Mouse (Mus musculus) liver, adult 2 months (tissue): ENCODE measurements around the gene Usf1. TPM values are rescaled to one million over a fixed set of nuclear protein-coding genes. Genes with fewer than 3 reads are reported as not detected.
A peak's percentile ranks its signal among the peaks of the same experiment; 100 is the strongest.

Source experiments
- DNase-seq: peaks from one replicate; pipeline ENCODE4 v3.0.0-alpha.2; 2011; ENCODE audit warnings: low read depth, low spot score; ENCODE audit errors: extremely low read depth
- H3K27ac ChIP-seq: fragments of 200-500 bp; replicated peaks from 2 replicates; pipeline ENCODE4 v1.5.1; 2012; ENCODE audit warnings: low read depth, mild to moderate bottlenecking, control low read depth, inconsistent platforms, low read length; ENCODE audit not compliant: insufficient read depth
- H3K27me3 ChIP-seq: fragments of 200-500 bp; 2 replicates; pipeline ENCODE4 v1.6.1; 2012; ENCODE audit warnings: mild to moderate bottlenecking, moderate library complexity, low read length, inconsistent platforms; ENCODE audit not compliant: control insufficient read depth, insufficient read depth
- H3K36me3 ChIP-seq: fragments of 200-500 bp; 2 replicates; pipeline ENCODE4 v1.6.1; 2012; ENCODE audit warnings: low read length, inconsistent platforms; ENCODE audit not compliant: control insufficient read depth, insufficient read depth
- H3K4me1 ChIP-seq: fragments of 200-500 bp; 2 replicates; pipeline ENCODE4 v1.6.1; 2011; ENCODE audit warnings: low read length; ENCODE audit not compliant: control insufficient read depth, insufficient read depth
- H3K4me3 ChIP-seq: fragments of 200-500 bp; 2 replicates; pipeline ENCODE4 v1.5.1; 2011; ENCODE audit warnings: low read depth, mild to moderate bottlenecking, control low read depth, low read length, moderate library complexity; ENCODE audit not compliant: insufficient read depth
- H3K79me2 ChIP-seq: fragments of 200-500 bp; 2 replicates; pipeline ENCODE4 v1.6.1; 2012; ENCODE audit warnings: inconsistent platforms, mild to moderate bottlenecking, low read length, moderate library complexity; ENCODE audit not compliant: control insufficient read depth, insufficient read depth
- H3K9ac ChIP-seq: fragments of 200-500 bp; 2 replicates; pipeline ENCODE4 v1.6.1; 2012; ENCODE audit warnings: low read depth, mild to moderate bottlenecking, control low read depth, inconsistent platforms, low read length
- CTCF ChIP-seq: fragments of 200-500 bp; IDR thresholded peaks from 2 replicates; pipeline ENCODE4 v1.5.1; 2011; ENCODE audit warnings: low read depth, low read length, control low read depth
- POLR2A ChIP-seq: fragments of 200-500 bp; IDR thresholded peaks from 2 replicates; pipeline ENCODE4 v1.6.1; 2011; ENCODE audit warnings: low read length, control low read depth; ENCODE audit not compliant: insufficient read depth; ENCODE audit errors: extremely low read depth
- WGBS: fragments of 180-500 bp; shearing (Covaris S2); methylation state at CpG from one replicate; pipeline ENCODE4 v1.1.7; 2018; 5-methylcytosine and 5-hydroxymethylcytosine counted together
- polyA plus RNA-seq: library from polyadenylated mRNA; depleted of rRNA; stranded (reverse); fragments of >200 nt; gene quantifications from 2 replicates; pipeline ENCODE4 v1.2.3, GENCODE M21; 2012
- total RNA-seq: library from RNA; depleted of rRNA; stranded (reverse); fragments of >200 nt; gene quantifications from 2 replicates; pipeline ENCODE4 v1.2.3, GENCODE M21; 2014

Gene Usf1
- total and polyA plus RNA-seq, 2 experiments, result 27.2 to 39.4 TPM

DNA sequence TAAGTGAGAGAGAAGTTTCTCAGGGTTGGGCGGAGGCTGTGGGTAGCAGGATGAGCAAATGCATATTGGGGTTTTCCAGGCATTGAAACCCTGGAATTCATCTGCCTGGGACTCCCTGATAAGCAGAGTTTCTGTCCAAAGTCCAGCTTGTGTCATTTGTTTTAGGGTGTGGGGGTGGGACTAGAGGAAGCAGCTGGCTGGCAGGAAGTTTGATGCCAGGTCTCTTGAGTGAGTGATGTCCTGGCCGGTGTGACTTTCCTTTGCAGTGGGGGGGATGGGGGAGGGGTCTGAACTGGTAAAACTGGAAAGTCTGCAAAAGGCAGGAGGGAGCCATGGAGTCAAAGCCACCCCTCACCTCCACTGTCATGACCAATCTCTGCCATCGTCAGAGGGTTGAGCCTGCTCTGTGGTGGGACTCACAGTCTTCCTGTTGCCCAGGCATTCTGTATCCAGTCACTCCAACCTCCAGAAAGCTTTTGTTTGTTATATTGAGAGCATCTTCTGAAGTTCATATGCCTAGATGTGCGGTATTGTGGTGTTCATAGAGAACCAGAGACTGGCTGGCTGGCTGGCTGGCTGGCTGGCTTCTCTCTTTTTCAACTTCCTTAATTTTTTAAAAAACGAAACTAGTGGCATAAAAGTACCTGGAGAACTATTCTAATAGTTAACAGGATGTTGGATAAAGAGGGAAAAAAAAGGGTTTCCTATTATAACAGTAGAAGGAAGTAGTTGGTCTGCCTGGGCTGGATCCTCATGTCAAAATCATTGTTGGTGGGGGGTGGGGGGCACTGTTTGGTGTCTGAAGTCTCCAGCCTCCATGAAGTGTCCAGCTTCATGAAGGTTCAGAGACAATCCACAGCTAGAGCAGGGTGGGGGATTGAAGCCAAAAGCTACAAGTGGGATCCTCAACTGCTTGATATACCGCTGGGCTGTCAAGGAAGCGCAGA is 30.6 kb downstream of the Usf1 start:
- peaks cover 30% of the 10 kb centered on the region for H3K4me1 ChIP-seq
- no peak overlapping the region for H3K4me3 ChIP-seq
- WGBS, result 26% methylated on average over 7 of the region's 7 CpGs
- peak overlapping the region; percentile 54; the same call in 1 of the 2 replicates for H3K9ac ChIP-seq
- TF ChIP-seq POLR2A (no peak), CTCF (no peak)
- peak overlapping the region; percentile 89 for H3K27ac ChIP-seq
- peaks cover 46% of the 10 kb centered on the region; the same call in 1 of the 2 replicates for H3K79me2 ChIP-seq
- DNase-seq, result peak; percentile 90
- no peaks in the 10 kb centered on the region for H3K27me3 ChIP-seq
- no peaks in the 10 kb centered on the region for H3K36me3 ChIP-seq

- H3K9ac ChIP-seq, result no peak overlapping the region
- H3K27me3 ChIP-seq, result no peaks in the 10 kb centered on the region
- H3K4me3 ChIP-seq, result no peak overlapping the region
- no peak for DNase-seq
- H3K79me2 ChIP-seq, result peaks cover 48% of the 10 kb centered on the region; the same call in 1 of the 2 replicates
- TF ChIP-seq CTCF (no peak), POLR2A (no peak)
- 41% methylated on average over 8 of the region's 8 CpGs for WGBS
- no peaks in the 10 kb centered on the region for H3K36me3 ChIP-seq
- H3K4me1 ChIP-seq, result peaks cover 28% of the 10 kb centered on the region
- H3K27ac ChIP-seq, result peak overlapping the region; percentile 56
Observed at GRCm38 (mm10) chr1:171442413-171442760, 31.3 kb downstream of the Usf1 start.

DNA sequence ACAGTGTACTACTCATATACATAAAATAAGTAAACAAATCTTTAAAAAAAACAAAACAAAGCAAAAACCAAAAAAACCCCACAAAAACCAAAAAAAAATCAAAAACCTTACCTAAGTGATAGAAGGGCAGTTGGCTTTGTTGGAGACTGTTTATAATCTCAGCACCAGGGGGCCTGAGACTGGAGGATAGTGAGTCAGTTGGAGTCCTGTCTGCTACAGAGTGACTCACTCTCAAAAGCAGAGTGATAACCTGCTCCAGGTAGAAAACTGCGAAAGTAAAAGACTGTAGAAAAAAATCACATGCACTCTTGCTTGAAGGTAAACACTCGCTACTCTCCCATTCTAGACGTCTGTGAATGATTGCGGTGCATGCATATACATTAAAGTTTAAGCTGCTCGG is 33.9 kb downstream of the Usf1 start:
- no peak overlapping the region for H3K9ac ChIP-seq
- no peak overlapping the region for H3K4me3 ChIP-seq
- H3K27ac ChIP-seq, result no peak overlapping the region
- TF ChIP-seq CTCF (no peak), POLR2A (no peak)
- no peaks in the 10 kb centered on the region for H3K36me3 ChIP-seq
- peaks cover 46% of the 10 kb centered on the region for H3K79me2 ChIP-seq
- H3K27me3 ChIP-seq, result no peaks in the 10 kb centered on the region
- no peak for DNase-seq
- peaks cover 30% of the 10 kb centered on the region for H3K4me1 ChIP-seq
- 79% methylated on average over 5 of the region's 5 CpGs for WGBS

GRCm38 (mm10) chr1:171446854-171447253 is 35.7 kb downstream of the Usf1 start:
- Histone ChIP-seq H3K36me3 (0 out of 2 replicates have a peak, but pooled peaks cover 1% of the 10 kb centered on the region), H3K4me1 (peaks cover 16% of the 10 kb centered on the region), H3K9ac (no peak overlapping the region), H3K27me3 (no peaks in the 10 kb centered on the region), H3K27ac (no peak overlapping the region), H3K4me3 (no peak overlapping the region), H3K79me2 (peaks cover 53% of the 10 kb centered on the region)
- TF ChIP-seq CTCF (no peak), POLR2A (no peak)
- DNase-seq, result no peak
- WGBS, result 71% methylated on average over 7 of the region's 7 CpGs

DNA sequence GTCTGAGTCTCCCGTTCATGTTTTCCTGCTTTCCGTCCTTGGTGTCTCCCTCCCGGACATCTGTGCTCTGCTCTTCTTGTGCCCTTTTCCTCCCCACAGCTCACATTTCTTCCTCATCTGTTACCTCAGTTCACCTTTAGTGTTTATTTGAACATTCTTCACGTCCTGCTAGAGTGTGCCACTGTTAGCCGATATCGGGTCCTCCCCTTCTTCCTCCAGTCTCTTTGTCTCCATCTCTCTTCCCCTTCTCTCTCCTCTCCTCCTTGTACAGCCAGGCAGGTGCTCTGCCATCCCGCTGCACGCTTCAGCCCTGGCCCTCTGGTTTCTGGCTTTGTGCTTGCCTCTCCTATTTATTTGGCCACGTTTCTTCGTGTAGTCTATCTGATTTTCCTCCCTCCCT is 36.6 kb downstream of the Usf1 start:
- H3K79me2 ChIP-seq, result peaks cover 52% of the 10 kb centered on the region
- TF ChIP-seq POLR2A, result no peak
- TF ChIP-seq CTCF, result no peak
- no peaks in the 10 kb centered on the region for H3K27me3 ChIP-seq
- 0 out of 2 replicates have a peak overlapping the region, but pooled peaks have one; percentile 33 for H3K9ac ChIP-seq
- peak overlapping the region; percentile 25 for H3K27ac ChIP-seq
- 0 out of 2 replicates have a peak, but pooled peaks cover 1% of the 10 kb centered on the region for H3K36me3 ChIP-seq
- H3K4me1 ChIP-seq, result peaks cover 16% of the 10 kb centered on the region
- no peak for DNase-seq
- no peak overlapping the region for H3K4me3 ChIP-seq
- 11% methylated on average over 10 of the region's 10 CpGs for WGBS

GRCm38 (mm10) chr1:171450062-171450461 is 38.9 kb downstream of the Usf1 start:
- Histone ChIP-seq H3K36me3 (0 out of 2 replicates have a peak, but pooled peaks cover 1% of the 10 kb centered on the region), H3K27me3 (no peaks in the 10 kb centered on the region), H3K4me3 (no peak overlapping the region), H3K4me1 (peaks cover 24% of the 10 kb centered on the region), H3K9ac (no peak overlapping the region), H3K27ac (no peak overlapping the region), H3K79me2 (peaks cover 46% of the 10 kb centered on the region)
- no peak for TF ChIP-seq CTCF
- no peak for TF ChIP-seq POLR2A
- DNase-seq, result peak; percentile 64
- WGBS, result 54% methylated on average over 11 of the region's 11 CpGs
